Mouse (Mus musculus) gastrocnemius, adult 2 months (tissue): Measurements from ENCODE around the gene Anapc1. TPM values are rescaled to one million over a fixed set of nuclear protein-coding genes. Genes with fewer than 3 reads are reported as not detected.
"Not testable (repeated sequence)": the region's sequence is repeated elsewhere in the genome, so short reads cannot be mapped to it uniquely, and the experiment has no call there.

Experiments used
- DNase-seq: peaks from one replicate; pipeline ENCODE4 v3.0.0; 2022
- H3K27ac ChIP-seq: fragments of 200-600 bp; 2 replicates; pipeline ENCODE4 v1.8.1; 2022; ENCODE audit warnings: mild to moderate bottlenecking
- H3K4me3 ChIP-seq: fragments of 200-600 bp; 2 replicates; pipeline ENCODE4 v1.8.1; 2022; ENCODE audit warnings: mild to moderate bottlenecking, moderate library complexity
- CTCF ChIP-seq: fragments of 200-600 bp; IDR thresholded peaks from 2 replicates; pipeline ENCODE4 v1.8.1; 2022; ENCODE audit warnings: antibody characterized with exemption, mild to moderate bottlenecking, moderate library complexity
- intact Hi-C: fragments of 180-260 bp; cut with DNase I; formaldehyde crosslinking; loops from one replicate; pipeline ENCODE4 v1.15.1; 2025
- total RNA-seq, 2 experiments: library from RNA; stranded (reverse); gene quantifications; 2 replicates each; pipeline ENCODE4 v1.2.3; 2021

Gene Anapc1
- total RNA-seq, 2 experiments from 2014 or later: 35.5 to 38.0 TPM

GRCm38 (mm10) chr2:128712940-128713339 lies 25.7 kb upstream of the Anapc1 start:
- no peak for DNase-seq
- no peak overlapping the region for H3K27ac ChIP-seq
- H3K4me3 ChIP-seq: no peak overlapping the region
- intact Hi-C loops: no loop called here
- no peak for TF ChIP-seq CTCF

DNA sequence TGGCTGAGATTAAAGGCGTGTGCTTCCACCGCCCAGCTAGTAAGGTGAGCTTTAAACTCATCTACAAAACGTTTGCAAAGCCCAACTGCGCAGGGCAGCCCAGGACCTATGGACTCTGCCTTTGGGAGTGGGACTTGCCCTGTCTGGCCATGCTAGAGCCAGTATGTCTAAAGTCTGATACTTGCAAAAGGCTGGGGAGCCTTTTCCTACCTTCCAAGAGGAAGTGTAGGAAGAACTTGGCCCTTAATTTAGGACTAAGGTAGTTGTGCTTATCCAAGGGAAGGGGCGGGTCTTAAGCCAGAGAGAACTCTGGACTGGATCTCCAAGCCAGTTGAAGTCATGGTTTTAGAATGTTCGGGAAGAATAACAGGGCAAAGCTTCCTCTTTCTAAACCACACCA lies 23.4 kb upstream of the Anapc1 start:
- intact Hi-C loops: no loop called here
- TF ChIP-seq CTCF: no peak
- DNase-seq: no peak
- Histone ChIP-seq H3K4me3 (no peak overlapping the region), H3K27ac (no peak overlapping the region)

DNA sequence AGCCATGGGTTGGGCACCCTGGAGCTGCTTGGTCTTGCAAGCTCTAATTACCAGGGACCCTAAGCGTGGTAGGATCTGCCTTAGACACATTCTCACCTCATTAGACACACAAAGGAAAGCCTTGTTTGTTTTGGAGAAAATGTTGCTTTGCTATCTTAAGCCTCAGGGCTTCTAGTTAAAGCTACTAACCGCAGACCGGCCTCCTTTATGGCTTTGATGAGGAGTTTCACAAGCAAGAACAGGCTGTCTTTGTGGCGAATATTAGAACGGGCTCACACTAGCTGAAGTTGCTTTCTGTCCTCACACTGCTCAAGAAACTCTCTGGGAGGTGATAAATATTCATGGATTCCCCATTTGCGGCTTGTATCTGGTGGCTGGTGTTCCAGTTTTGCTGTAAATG lies 22.1 kb upstream of the Anapc1 start:
- no peak overlapping the region for H3K4me3 ChIP-seq
- intact Hi-C loops: no loop called here
- TF ChIP-seq CTCF: no peak
- 0 out of 2 replicates have a peak overlapping the region, but pooled peaks have one; percentile 35 for H3K27ac ChIP-seq
- DNase-seq: no peak

DNA sequence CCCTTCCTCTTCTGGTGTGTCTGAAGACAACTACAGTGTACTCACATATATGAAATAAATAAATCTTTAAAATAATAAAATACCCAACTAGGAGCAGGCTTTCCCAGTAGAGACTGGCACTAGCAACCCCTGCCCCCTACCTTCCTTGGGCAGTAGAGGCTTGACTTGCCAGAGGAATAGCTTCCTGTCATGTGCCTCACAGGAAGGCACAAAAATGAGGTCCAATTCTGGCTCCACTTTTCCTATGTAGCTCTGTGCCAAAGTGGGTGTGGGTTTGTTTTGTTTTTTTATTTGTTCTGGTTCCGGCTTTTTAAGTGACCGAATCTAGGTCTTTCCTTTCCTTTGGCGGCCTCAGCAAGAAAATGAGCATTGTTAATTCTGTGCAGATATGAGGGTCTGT lies 17.3 kb upstream of the Anapc1 start:
- Histone ChIP-seq H3K4me3 (peak overlapping the region; percentile 54), H3K27ac (peak overlapping the region; percentile 68)
- TF ChIP-seq CTCF: peak; percentile 13; the same call in 1 of the 2 replicates
- DNase-seq: no peak
- intact Hi-C loops: no loop called here

GRCm38 (mm10) chr2:128699201-128699885 lies 12.2 kb upstream of the Anapc1 start:
- no peak for DNase-seq
- TF ChIP-seq CTCF: no peak
- peak overlapping the region; percentile 82 for H3K27ac ChIP-seq
- intact Hi-C loops: loop anchor here (2.0 to 5.0 kb wide), 2 partner anchors 38 to 47 kb away; no protein-coding TSS in a partner anchor
- peak overlapping the region; percentile 73 for H3K4me3 ChIP-seq

GRCm38 (mm10) chr2:128698693-128699181 lies 11.5 kb upstream of the Anapc1 start, which contains the start of gene Mertk:
Gene Mertk (plus strand): TSS chr2:128698956.
- peak within 1 kb of the TSS; percentile 82 for H3K27ac ChIP-seq
- peak; percentile 91 for DNase-seq
- peak within 1 kb of the TSS; percentile 73 for H3K4me3 ChIP-seq
- TF ChIP-seq CTCF: no peak
- intact Hi-C loops: loop anchor here (1.0 to 5.0 kb wide), 3 partner anchors 39 to 119 kb away; no protein-coding TSS in a partner anchor

- Histone ChIP-seq H3K27ac (peak overlapping the region; percentile 82), H3K4me3 (peak overlapping the region; percentile 73)
- intact Hi-C loops: loop anchor here (1.0 to 5.0 kb wide), 3 partner anchors 39 to 119 kb away; no protein-coding TSS in a partner anchor
- TF ChIP-seq CTCF: peak; percentile 95
- DNase-seq: peak; percentile 91
These were observed 11.0 kb upstream of the Anapc1 start for GRCm38 (mm10) chr2:128698140-128698692.

GRCm38 (mm10) chr2:128697566-128697965 lies 10.4 kb upstream of the Anapc1 start:
- intact Hi-C loops: loop anchor here (5.0 kb wide), 1 partner anchor 40 kb away; no protein-coding TSS in a partner anchor
- H3K27ac ChIP-seq: peak overlapping the region; percentile 82
- no peak overlapping the region for H3K4me3 ChIP-seq
- DNase-seq: no peak
- no peak for TF ChIP-seq CTCF

- no peak for TF ChIP-seq CTCF
- intact Hi-C loops: loop anchor here (5.0 kb wide), 1 partner anchor 40 kb away; no protein-coding TSS in a partner anchor
- DNase-seq: no peak
These were observed 9.9 kb upstream of the Anapc1 start for GRCm38 (mm10) chr2:128697047-128697446.

GRCm38 (mm10) chr2:128696426-128696825 lies 9.2 kb upstream of the Anapc1 start:
- intact Hi-C loops: loop anchor here (5.0 kb wide), 1 partner anchor 41 kb away; no protein-coding TSS in a partner anchor
- no peak for DNase-seq
- no peak overlapping the region for H3K4me3 ChIP-seq
- no peak for TF ChIP-seq CTCF
- H3K27ac ChIP-seq: no peak overlapping the region

More at GRCm38 (mm10) chr2:128697047-128697446, 9.9 kb upstream of the Anapc1 start:
- Histone ChIP-seq H3K4me3 (no peak overlapping the region), H3K27ac (no peak overlapping the region)

GRCm38 (mm10) chr2:128694548-128694947 lies 7.4 kb upstream of the Anapc1 start:
- TF ChIP-seq CTCF: peak; percentile 43
- Histone ChIP-seq H3K27ac (no peak overlapping the region), H3K4me3 (no peak overlapping the region)
- no peak for DNase-seq
- intact Hi-C loops: no loop called here

DNA sequence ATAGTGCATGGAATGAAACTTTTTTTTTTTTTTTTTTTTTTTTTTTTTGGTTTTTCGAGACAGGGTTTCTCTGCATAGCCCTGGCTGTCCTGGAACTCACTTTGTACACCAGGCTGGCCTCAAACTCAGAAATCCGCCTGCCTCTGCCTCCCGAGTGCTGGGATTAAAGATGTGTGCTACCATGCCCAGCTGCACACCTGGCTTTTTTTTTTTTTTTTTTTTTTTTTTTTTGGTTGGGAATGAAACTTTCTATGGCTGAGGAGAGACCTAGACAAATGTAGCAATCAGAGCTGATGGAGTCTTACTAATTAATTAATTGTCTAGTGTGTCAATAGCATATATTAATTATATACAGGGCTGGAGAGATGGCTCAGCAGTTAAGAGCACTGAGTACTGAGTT lies 6.6 kb upstream of the Anapc1 start:
- intact Hi-C loops, DNase-seq, H3K27ac ChIP-seq, H3K4me3 ChIP-seq: not testable (repeated sequence)

DNA sequence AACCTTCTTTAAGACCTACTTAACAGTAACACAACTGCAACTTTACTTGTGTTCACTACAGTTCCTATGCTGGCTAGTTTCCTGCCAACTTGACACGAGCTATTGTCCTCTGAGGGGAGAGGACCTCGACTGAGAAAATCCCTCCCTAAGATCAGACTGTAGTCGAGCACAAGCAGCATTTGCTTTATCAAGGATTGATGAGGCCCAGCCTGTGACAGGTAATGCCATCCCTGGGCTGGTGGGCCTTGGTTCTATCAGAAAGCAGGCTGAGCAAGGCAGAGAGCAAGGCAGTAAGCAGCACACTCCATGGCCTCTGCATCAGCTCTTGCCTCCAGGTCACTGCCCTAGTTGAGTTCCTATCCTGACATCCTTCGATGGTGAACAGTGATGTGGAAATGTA lies 6.0 kb upstream of the Anapc1 start:
- intact Hi-C loops: no loop called here
- Histone ChIP-seq H3K27ac (no peak overlapping the region), H3K4me3 (no peak overlapping the region)
- DNase-seq: no peak
- TF ChIP-seq CTCF: no peak
